Mouse (Mus musculus) heart, embryonic 15.5 days (tissue): ENCODE measurements around the gene Crygn. TPM values are rescaled to one million over a fixed set of nuclear protein-coding genes. Genes with fewer than 3 reads are reported as not detected.

Experiments
- ATAC-seq: fragments of 200-750 bp; cut with Nextera tagmentation; replicated peaks from 2 replicates; pipeline ENCODE4 v1.8.0; 2017; ENCODE audit warnings: low read depth, moderate TSS enrichment; ENCODE audit not compliant: insufficient number of reproducible peaks, insufficient read depth, low FRiP score
- H3K27ac ChIP-seq: fragments of 300-500 bp; sonication (generic); 2 replicates; pipeline ENCODE4 v1.5.1; 2015; ENCODE audit warnings: mild to moderate bottlenecking, inconsistent platforms
- H3K27me3 ChIP-seq: fragments of 300-500 bp; sonication (generic); 2 replicates; pipeline ENCODE4 v1.6.1; 2015; ENCODE audit warnings: inconsistent platforms
- H3K36me3 ChIP-seq: fragments of 300-500 bp; sonication (generic); 2 replicates; pipeline ENCODE4 v1.6.1; 2015; ENCODE audit warnings: mild to moderate bottlenecking, inconsistent platforms
- H3K4me1 ChIP-seq: fragments of 300-500 bp; sonication (generic); replicated peaks from 2 replicates; pipeline ENCODE4 v1.6.1; 2015; ENCODE audit warnings: inconsistent platforms
- H3K4me2 ChIP-seq: fragments of 300-500 bp; sonication (generic); 2 replicates; pipeline ENCODE4 v1.6.1; 2015; ENCODE audit warnings: inconsistent platforms, mild to moderate bottlenecking, moderate library complexity
- H3K4me3 ChIP-seq: fragments of 300-500 bp; sonication (generic); 2 replicates; pipeline ENCODE4 v1.5.1; 2015; ENCODE audit warnings: mild to moderate bottlenecking, inconsistent platforms
- H3K9ac ChIP-seq: fragments of 300-500 bp; sonication (generic); 2 replicates; pipeline ENCODE4 v1.6.1; 2015; ENCODE audit warnings: mild to moderate bottlenecking, inconsistent platforms
- H3K9me3 ChIP-seq: fragments of 300-500 bp; sonication (generic); replicated peaks from 2 replicates; pipeline ENCODE4 v1.6.1; 2016; ENCODE audit warnings: inconsistent platforms
- WGBS: fragments of 180-500 bp; shearing (Covaris S2); methylation state at CpG from one replicate; pipeline ENCODE4 v1.1.7; 2015; ENCODE audit warnings: mixed read lengths; 5-methylcytosine and 5-hydroxymethylcytosine counted together
- polyA plus RNA-seq: library from polyadenylated mRNA; unstranded; fragments of >200 nt; fragmentation: Nextera tagmentation; extraction: Ambion mirVana; gene quantifications from 2 replicates; pipeline ENCODE4 v1.2.1, GENCODE M21; 2015

Gene Crygn
- polyA plus RNA-seq, 1 experiment from 2014 or later = 2.5 TPM

DNA sequence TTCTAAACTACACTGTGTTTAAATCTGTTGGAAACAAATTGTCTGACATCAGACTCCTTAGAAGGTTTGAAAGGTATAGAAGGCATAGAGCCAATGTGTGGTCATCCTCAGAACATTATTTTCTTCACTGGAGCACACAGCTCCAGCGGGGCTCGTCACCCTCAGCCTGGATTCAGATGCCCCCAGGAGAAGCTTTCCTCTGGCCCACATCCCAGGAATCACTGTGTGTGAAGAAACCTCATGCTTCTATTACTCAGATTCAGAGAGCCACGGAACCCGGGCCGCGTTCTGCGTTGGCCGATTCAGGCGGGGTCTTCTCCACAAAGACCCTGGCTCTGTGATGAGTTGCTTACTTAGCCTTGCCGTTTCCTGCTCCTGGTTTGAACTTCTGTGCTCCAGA is 13.9 kb downstream of the Crygn start:
- Histone ChIP-seq H3K9ac (no peak overlapping the region), H3K36me3 (no peaks in the 10 kb centered on the region), H3K4me3 (no peak overlapping the region), H3K4me1 (peaks cover 20% of the 10 kb centered on the region), H3K27me3 (no peaks in the 10 kb centered on the region), H3K9me3 (no peaks in the 10 kb centered on the region), H3K27ac (no peak overlapping the region), H3K4me2 (no peak overlapping the region)
- no peak for ATAC-seq
- 88% methylated on average over 10 of the region's 10 CpGs for WGBS

DNA sequence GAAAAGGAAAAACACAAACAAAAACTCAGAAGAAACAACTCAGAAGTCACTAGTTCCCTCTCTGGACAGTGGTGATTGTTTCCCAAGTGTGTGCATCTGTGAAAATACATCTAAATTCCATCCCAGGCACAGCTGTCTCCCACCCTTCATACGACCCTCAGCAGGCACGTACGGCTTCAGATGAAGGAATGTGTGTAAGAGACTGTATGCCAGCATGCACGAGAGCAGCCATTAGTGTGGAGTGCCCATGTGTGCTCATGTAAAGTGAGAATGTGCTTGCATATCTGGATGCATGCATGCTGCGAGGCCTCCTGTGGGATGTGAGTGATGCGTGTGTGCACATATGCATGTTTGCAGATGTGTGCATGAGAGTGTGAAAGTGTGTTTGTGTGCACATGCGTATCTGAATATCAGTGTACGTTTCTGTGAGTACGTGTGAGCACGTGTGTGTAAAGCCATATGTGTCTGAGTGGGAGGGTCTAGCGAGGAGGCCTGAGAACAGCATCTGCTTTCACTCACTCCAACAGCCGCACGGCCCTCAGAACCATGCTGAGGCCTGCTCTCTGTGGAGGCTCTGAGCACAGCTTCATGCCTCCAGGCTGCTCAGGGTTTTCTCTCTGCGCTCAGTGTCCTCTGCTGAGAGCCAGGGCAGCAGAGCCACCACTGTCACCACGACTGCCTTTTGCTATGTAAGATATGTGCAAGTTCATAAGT is 16.5 kb downstream of the Crygn start:
- Histone ChIP-seq H3K36me3 (no peaks in the 10 kb centered on the region), H3K9ac (no peak overlapping the region), H3K27ac (no peak overlapping the region), H3K27me3 (no peaks in the 10 kb centered on the region), H3K4me3 (no peak overlapping the region), H3K4me2 (no peak overlapping the region), H3K9me3 (no peaks in the 10 kb centered on the region), H3K4me1 (peaks cover 17% of the 10 kb centered on the region)
- 53% methylated on average over 15 of the region's 15 CpGs for WGBS
- no peak for ATAC-seq

DNA sequence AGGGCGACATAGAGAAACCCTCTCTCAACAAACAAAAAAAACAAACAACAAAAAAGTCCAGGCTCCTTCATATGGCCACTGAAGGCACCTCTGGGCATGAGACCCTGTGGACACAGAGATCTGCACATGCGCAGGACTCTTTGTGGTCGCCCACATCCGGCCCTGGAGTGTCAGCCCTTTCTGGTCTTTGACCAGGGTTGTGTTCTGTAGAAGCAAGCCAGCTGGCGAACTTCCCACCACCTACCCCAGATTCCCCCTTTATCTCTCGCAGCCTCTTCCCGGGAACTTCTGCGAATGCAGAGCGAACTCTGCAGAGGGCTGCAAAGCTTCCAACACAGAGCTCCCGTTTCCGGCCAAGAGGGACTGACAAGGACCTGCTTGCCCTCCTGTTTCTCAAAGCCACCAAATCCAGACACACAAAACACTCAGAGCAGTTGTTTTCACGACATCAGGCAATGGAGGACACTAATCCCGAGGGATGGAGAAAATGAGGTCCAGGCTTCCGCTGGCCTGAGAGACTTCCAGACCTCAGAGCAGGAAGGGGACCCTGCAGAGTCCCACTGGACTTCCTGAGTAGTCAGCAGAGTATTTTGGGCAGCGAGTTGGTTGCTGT is 18.6 kb downstream of the Crygn start:
- H3K27me3 ChIP-seq = no peaks in the 10 kb centered on the region
- H3K9ac ChIP-seq = no peak overlapping the region; the same call in 1 of the 2 replicates
- peak overlapping the region; percentile 85 for H3K27ac ChIP-seq
- peaks cover 17% of the 10 kb centered on the region for H3K4me1 ChIP-seq
- H3K36me3 ChIP-seq = no peaks in the 10 kb centered on the region
- WGBS = 14% methylated on average over 15 of the region's 15 CpGs
- H3K4me3 ChIP-seq = peak overlapping the region; percentile 11; the same call in 1 of the 2 replicates
- ATAC-seq = peak; percentile 82
- peak overlapping the region; percentile 57 for H3K4me2 ChIP-seq
- H3K9me3 ChIP-seq = no peaks in the 10 kb centered on the region

DNA sequence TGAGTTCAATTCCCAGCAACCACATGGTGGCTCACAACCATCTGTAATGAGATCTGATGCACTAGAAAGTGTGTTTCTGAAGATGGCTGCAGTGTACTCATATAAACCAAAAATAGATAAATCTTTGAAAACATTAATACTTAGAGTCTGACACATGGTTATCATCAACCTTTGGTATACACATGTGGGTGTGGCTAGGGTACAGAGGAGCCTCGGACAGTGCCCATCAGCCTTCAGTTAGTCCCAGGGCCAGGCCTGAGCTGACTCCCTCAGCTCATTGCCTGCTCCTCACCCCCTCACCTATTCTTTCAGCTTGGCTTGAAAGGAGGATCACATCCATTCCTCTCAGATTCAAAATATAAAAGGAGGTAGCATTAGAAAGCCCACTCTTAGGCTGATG is 19.3 kb downstream of the Crygn start:
- H3K27ac ChIP-seq = peak overlapping the region; percentile 85
- ATAC-seq = no peak
- peaks cover 19% of the 10 kb centered on the region for H3K4me1 ChIP-seq
- no peak overlapping the region for H3K4me2 ChIP-seq
- no peaks in the 10 kb centered on the region for H3K27me3 ChIP-seq
- H3K9me3 ChIP-seq = no peaks in the 10 kb centered on the region
- no peaks in the 10 kb centered on the region for H3K36me3 ChIP-seq
- WGBS = 57% methylated on average over 1 of the region's 1 CpGs
- no peak overlapping the region for H3K9ac ChIP-seq
- H3K4me3 ChIP-seq = no peak overlapping the region

DNA sequence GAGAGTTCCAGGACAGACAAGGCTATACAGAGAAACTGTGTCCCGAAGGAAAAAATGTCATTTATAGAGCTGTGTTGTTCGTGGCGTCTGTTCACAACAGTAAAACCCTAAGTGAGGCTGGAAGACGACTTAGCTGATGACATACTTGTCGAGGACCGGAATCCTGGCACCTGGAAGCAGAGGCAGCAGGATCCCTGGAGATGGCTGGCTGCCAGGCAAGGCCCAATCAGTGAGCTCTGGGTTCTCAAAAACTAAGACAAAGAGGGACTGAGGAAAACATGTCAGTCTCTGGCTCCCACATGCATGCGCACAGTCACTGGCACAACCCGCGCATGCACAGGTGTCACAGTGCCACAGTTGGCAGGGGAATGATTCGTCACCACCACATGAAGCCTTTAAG is 20.2 kb downstream of the Crygn start:
- Histone ChIP-seq H3K9me3 (no peaks in the 10 kb centered on the region), H3K27ac (no peak overlapping the region), H3K4me2 (no peak overlapping the region), H3K4me1 (peaks cover 28% of the 10 kb centered on the region), H3K27me3 (no peaks in the 10 kb centered on the region), H3K4me3 (no peak overlapping the region), H3K9ac (no peak overlapping the region), H3K36me3 (no peaks in the 10 kb centered on the region)
- no peak for ATAC-seq
- 86% methylated on average over 10 of the region's 10 CpGs for WGBS

DNA sequence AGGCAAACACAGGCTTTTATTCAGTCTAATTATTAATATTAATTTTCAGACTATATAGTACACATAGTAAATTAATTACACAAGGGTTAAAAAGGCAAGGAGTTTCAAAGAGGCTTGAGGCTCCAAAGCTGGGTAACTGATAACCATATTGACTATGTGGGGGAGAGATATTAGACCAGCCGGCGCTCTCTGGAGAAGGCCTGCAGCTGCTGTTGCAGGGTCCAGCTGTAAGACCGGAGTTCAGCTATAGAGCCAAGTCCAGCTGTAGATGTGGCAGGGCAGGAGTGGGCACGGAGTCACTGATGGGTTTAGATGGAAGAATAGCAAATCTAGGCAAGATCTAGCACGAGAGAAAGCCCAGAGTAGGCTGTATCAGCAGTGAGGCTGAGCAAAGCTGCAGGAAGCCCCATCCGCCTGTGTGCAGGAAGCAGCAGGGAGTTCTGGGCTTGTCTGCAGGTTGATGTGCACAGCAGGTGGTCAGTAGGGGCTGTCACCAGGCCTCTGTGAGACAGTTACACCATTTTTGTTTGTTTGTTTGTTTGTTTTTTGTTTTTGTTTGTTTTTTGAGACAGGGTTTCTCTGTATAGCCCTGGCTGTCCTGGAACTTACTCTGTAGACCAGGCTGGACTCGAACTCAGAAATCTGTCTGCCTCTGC is 23.9 kb downstream of the Crygn start:
- Histone ChIP-seq H3K27ac (no peak overlapping the region; the same call in 1 of the 2 replicates), H3K4me2 (no peak overlapping the region), H3K4me1 (peaks cover 40% of the 10 kb centered on the region), H3K27me3 (peaks cover 22% of the 10 kb centered on the region), H3K9ac (no peak overlapping the region), H3K9me3 (no peaks in the 10 kb centered on the region), H3K4me3 (no peak overlapping the region), H3K36me3 (no peaks in the 10 kb centered on the region)
- WGBS = 56% methylated on average over 7 of the region's 7 CpGs
- ATAC-seq = no peak

DNA sequence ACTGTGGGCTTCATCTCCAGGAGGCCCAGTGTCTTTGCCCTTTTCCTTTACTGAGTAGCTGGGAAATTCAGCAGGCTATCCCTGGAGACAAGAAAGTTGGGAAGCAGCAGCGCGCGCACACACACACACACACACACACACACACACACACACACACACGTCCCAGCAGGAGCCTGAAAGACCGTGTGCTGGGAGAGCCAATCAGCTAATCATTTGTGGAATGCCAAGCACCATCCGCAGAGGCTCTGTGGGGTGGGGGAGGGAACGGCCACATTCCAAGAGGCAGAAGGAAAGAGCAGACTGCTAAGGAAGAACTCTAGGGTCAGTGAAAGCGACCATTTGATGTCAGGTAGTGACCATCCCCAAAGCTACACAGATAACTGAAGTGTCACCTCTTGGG is 24.7 kb downstream of the Crygn start:
- Histone ChIP-seq H3K27me3 (peaks cover 24% of the 10 kb centered on the region), H3K27ac (no peak overlapping the region), H3K4me2 (peak overlapping the region; percentile 0; the same call in 1 of the 2 replicates), H3K9me3 (no peaks in the 10 kb centered on the region), H3K36me3 (no peaks in the 10 kb centered on the region), H3K4me3 (no peak overlapping the region), H3K4me1 (peaks cover 35% of the 10 kb centered on the region), H3K9ac (no peak overlapping the region)
- peak; percentile 52 for ATAC-seq
- WGBS = 7% methylated on average over 8 of the region's 8 CpGs

DNA sequence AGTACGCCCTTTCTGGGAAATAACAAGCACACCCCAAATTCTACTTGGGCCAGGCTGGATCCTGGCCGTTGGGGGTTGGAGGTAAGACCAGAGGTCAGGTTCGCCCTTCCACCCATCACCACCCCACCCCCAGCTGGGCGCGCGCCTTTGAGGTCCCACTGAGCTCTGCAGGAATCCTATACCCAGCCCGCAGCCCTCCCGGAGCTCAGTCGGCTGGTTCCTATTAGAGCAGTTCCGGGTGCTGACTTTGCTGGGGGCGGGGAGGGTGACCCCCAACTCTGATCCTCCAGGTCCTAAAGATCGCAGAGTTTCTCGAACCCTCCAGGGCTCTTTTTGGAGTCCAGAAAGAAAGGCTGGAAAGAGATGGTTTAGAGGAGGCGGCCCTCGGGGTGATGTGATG is 26.8 kb downstream of the Crygn start:
- H3K9me3 ChIP-seq = no peaks in the 10 kb centered on the region
- 6% methylated on average over 15 of the region's 15 CpGs for WGBS
- H3K36me3 ChIP-seq = no peaks in the 10 kb centered on the region
- H3K9ac ChIP-seq = peak overlapping the region; percentile 56; the same call in 1 of the 2 replicates
- no peak overlapping the region for H3K27ac ChIP-seq
- peak overlapping the region; percentile 53 for H3K4me3 ChIP-seq
- peaks cover 42% of the 10 kb centered on the region for H3K4me1 ChIP-seq
- peak overlapping the region; percentile 88 for H3K4me2 ChIP-seq
- no peak for ATAC-seq
- peaks cover 28% of the 10 kb centered on the region for H3K27me3 ChIP-seq

DNA sequence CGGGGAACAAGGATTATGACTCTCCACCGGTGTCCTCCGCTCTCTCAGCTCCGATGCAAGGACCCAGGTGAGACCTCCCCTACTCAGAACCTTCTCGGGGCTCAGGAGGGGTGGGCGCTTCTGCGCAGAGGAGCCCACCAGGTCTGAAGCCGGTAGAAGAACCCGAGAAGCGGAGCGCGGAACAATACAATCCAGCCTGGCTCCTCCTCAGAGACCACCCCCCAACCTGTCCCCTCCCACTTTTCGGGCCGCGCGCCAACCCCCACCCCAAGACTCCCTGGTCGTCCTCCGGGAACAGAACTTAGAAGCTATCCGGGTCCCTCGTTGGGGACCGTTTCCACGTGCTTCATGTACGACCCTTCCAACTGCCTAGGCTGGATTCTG is 27.3 kb downstream of the Crygn start, which contains the start of gene Wdr86:
Wdr86 (minus strand) TSS at position 240 of the 384 bp plus-strand sequence.
- H3K27ac ChIP-seq = peak within 1 kb of the TSS; percentile 26; the same call in 1 of the 2 replicates
- 1% methylated on average over 23 of the region's 23 CpGs for WGBS

DNA sequence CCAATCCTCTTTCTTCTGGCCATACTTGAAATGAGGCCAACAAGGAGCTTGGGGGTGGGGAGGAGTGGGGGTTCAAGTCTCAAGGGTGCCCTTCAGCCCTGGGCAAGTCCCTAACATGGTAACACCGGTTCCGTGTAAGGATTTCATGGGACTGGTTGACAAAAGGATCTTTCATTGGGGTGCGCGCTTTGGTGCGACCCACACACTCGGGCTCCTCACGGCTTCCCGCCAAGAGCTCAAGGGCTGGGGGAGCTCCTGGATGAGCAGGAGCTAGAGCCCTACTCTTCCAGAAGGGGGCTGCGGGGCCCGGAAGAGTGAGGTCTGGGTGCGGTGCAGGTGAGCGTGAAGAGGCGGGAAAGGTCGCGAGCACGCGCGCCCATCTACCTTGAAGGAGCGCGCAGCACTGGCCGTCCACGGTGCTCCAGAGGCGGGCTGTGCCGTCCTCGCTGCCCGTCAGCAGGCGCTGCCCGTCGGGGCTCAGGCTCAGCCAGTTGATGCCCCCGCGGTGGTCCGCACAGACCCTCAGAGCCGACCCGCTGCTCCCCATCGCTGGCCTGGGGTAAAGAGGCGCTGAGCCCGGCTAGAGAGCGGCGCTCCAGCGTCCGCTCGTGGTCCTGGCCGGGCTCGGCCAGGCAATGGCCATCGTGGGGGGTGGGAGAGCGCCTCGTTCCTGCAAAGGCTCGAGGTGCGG is 27.9 kb downstream of the Crygn start:
- Histone ChIP-seq H3K27ac (peak overlapping the region; percentile 26; the same call in 1 of the 2 replicates), H3K4me2 (peak overlapping the region; percentile 88), H3K9ac (peak overlapping the region; percentile 56), H3K4me3 (peak overlapping the region; percentile 53), H3K9me3 (no peaks in the 10 kb centered on the region), H3K27me3 (peaks cover 28% of the 10 kb centered on the region), H3K4me1 (peaks cover 49% of the 10 kb centered on the region), H3K36me3 (no peaks in the 10 kb centered on the region)
- 0 out of 2 replicates have a peak, but pooled peaks have one; percentile 14 for ATAC-seq
- 3% methylated on average over 49 of the region's 49 CpGs for WGBS

More for the DNA sequence above, 27.3 kb downstream of the Crygn start, which contains the start of gene Wdr86:
- no peaks in the 10 kb centered on the region for H3K36me3 ChIP-seq
- H3K4me3 ChIP-seq = peak within 1 kb of the TSS; percentile 53
- peaks cover 46% of the 10 kb centered on the region for H3K4me1 ChIP-seq
- H3K27me3 ChIP-seq = peaks cover 28% of the 10 kb centered on the region
- H3K9me3 ChIP-seq = no peaks in the 10 kb centered on the region
- H3K4me2 ChIP-seq = peak within 1 kb of the TSS; percentile 88
- peak within 1 kb of the TSS; percentile 56 for H3K9ac ChIP-seq
- no peak for ATAC-seq
